Mouse (Mus musculus) lung, postnatal 25 days (tissue): Measurements from ENCODE around the gene Pdap1.
"Not testable (repeated sequence)": the region's sequence is repeated elsewhere in the genome, so short reads cannot be mapped to it uniquely, and the experiment has no call there.

Experiments used
- DNase-seq: peaks from one replicate; pipeline ENCODE4 v3.0.0; 2022; ENCODE audit warnings: low spot score

Gene Pdap1

DNA sequence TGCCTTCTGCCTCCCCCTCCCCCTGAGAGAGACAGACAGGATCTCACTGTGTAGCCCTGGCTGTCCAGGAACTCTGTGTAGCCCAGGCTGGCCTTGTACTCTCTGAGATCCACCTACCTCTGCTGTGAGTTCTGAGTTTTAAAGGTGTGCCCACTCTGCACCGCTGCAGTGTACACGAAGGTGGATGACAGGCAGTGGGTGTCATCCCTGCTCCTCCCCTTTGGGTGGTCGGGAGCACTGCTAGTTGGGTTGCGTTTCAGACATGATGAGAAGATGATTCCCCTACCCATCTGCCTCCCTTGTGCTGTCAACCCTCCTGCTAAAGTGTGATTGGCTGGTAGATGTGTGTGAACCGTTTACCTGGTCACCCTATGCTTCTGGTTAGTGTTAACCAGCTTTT, 21.6 kb downstream of the Pdap1 start:
- no peak for DNase-seq

DNA sequence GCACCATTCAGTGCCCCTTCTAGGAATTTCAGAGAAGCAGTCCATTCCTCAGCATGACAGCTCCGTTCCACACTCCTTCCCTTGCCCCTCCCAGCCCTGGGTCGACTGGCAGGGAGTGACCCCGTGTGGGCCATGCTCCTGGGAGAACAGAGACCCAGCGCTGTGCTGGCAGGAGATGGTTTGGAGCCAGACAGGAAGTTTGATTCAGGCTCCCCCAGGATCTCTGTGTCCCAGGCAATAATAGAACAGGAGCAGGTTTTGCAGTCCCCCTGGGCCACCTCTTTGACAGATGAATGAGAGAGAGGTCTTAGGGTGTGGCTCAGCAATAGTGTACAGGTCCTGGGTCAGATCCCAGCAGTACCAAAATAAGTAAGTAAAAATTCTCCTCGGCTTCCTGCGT, 22.0 kb downstream of the Pdap1 start:
- DNase-seq: peak; percentile 34

DNA sequence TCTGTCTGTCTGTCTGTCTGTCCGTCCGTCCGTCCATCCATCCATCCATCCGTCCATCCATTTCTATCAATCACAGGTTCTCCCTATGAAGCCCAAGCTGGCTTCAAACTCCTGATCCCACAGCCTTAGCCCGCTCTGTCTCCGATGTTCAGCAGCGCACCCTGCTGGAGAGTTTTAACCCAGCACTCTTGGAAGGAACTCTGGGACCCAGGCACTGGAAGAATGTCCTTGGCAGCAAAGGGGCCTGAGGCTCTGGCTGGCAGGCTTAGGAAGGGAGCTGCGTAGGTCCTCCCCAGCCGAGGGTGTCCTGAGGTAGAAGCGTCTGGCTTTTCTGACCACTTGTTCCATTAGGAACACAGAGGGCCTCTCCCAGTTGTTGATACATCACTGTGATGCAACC, 23.1 kb downstream of the Pdap1 start:
- DNase-seq: peak; percentile 77

DNA sequence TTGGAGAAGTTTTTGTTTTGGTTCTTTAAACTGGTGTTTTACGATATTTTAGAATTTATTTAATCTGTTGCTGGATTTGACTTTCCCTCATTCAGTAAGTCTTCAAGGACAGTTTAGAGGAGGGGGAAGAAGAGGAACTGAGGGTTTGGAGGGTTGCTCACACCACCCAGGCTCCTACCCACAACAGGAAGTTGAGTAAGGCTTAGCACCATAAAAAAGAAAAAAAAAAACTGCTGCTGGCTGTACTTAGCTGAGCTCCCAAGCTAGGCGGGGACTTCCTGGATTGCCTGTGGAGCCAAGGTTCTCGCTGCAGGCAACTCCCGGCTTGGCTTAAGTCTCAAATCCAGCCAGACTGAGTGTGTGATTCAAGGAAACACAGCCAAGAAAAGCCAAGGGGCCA, 23.7 kb downstream of the Pdap1 start:
- DNase-seq: peak; percentile 87

DNA sequence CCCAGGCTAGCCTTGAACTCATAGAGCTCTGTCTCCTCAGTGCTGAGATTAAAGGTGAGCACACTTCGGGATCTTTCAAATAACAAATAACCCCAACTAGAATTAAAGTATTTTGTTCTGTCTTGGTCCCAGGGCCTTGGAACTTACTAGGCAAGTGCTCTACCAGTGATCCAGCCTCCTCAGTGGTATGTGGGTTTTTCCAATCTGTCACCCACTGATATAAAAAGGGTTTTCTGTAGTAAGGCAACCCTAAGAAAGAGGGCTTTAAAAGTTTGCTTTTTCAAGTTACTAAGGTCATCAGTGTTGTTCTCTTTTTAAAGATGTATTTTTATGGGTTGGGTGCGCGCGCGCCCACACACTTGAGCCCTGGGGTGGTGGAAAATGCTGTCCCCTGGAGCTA, 24.3 kb downstream of the Pdap1 start:
- DNase-seq: no peak

DNA sequence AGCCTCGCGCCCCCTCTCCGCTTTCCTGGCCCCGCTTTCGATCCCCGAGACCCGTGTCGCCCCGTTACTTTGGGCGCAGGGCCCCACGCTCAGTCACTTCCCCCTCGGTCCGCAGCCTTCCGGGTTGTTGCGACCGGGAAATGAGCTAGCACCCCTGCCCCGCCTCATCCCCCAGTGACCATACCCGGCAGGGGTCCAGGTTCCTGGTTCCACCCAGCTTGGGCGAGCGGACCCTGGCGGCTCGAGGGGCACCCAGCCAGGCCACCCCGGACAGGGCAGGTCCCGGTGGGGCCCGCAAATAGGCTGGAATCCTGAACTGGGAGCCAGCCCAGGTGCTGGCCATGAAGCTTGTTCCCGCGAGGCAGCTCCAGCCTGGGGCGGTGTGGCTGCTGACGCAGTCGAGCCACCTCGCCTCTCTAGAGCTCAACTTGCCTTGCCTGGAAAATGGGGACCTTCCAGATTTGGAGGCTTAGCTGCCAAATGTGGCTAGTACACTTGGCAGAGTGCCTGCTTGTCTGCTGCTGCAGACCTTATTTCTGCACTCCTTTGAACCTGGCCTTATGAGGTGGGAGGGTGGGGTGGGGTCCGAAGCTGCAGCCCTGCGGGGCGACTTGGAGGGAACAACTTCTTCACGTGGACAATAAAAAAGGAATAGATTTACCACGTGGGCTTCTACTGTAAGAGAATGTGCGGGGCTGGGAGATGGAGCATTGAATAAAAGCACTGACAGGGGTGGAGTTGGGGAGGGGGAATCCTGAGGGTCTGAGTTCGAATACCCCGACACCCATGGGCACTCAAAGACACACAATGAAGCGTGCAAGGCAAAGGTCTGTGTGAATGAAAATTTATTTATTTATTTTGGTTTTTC, 25.2 kb downstream of the Pdap1 start:
- DNase-seq: peak; percentile 79

DNA sequence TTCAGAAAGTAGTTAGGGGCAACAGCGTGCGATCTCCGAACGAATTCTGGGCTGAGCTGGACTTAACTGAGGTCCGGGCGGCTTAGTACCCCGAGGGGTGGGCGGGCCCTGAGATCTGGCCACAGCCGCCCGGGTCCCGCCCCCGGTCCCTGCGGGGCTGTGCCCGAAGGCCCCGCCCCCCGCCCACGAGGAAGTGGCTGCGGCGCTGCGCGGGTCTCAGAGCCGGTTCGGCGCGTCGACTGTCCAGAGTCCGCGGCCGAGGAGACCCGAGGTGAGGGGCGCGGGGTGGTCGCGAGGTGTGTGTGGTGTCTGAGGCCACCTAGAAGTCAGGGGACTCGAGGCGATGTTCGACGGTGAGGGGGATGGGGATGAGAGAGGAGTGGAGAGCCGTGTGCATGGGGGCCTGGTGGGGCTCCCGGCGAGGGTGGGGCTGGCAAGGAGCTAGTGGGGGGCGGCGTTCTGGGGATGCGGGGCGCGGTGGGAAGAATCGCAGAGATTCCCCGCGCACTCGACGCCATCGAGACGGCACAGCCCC, 25.9 kb downstream of the Pdap1 start, which contains the start of gene Arpc1b:
Arpc1b (plus strand) TSS at position 145 of the 535 bp plus-strand sequence.
- DNase-seq: peak; percentile 74

DNA sequence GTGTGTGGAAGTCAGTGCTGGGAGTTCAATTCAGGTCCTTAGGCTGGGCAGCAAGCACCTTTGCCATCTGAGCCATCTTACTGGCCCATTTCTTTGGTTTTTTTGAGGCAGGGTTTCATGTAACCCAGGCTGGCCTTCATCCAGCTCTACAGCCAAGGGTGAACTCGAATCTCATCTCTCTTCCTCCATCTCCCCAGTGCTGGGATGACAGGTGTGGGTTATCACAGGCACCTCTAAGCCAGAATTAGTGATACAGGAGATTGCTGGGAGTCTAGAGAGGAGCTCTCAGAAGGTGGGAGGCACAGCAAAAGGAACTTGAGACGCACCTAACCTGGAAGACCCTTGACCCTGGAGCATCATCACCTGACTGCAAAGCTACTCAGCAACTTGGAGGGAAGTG, 26.6 kb downstream of the Pdap1 start:
- no peak for DNase-seq

DNA sequence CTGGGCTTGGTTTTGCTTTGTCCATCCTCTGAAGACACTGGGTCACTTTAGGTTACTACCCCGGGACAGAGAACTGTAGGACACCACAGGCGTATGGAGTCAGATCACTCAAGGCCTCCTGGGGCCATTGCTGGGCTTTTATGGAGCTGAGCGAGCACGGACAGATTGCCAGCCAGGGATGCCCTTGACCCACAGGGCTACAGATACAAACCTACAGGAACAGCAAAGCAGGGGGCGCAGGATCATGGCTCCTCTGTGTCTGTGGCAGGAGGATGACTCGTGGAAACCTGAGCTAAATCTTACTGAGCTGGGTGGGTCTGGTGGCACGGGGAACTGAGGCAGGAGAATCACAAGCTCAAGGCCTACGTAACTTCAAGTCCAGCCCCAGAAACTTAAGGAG, 27.5 kb downstream of the Pdap1 start:
- DNase-seq: no peak

DNA sequence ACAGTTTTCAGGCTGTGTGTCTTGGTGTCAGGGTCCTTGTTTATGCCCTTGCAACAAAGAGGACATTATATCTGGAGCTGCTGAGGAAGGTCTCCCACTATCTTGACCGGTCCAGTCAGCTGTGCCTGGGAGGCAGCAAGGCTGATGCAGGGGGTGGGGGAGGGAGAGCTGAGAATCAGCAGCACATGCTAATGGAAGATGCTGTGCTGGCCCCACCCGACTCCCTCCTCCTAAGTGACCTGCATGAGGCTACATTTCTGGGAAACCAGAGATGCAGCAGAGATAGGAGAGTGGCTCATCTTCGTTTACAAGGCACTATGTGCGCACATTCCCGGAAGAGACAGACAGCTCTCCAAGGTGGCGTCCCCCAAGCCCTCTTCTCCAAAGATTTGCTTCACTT, 29.6 kb downstream of the Pdap1 start:
- DNase-seq: no peak

DNA sequence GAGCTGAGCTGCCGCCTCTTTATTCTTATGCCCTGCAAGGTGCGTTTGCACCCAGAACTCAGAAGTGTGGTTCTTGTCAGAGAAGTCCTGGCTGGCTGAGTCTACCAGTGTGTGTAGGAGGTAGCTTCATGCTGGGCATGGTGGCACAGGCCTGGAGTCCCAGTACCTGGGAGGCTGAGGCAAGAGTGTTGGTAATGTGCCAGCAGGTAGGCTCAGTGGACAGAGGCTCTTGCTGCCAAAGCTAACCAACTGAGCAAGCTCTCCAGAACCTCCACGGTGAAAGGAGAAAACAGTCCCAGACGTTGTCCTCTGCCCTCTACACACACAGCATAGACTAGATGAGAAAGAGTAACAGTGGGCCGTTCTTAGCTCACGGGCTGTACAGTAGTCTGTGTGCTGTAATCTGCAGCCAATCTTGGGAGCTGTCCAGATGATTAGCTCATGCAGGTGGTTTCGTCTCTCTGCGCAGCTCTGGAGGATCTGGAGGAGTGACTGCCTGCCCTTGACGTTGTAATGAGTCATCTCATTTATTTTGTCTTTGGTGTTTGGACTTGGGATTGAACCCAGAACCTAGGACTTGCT, 34.3 kb downstream of the Pdap1 start:
- DNase-seq: no peak

DNA sequence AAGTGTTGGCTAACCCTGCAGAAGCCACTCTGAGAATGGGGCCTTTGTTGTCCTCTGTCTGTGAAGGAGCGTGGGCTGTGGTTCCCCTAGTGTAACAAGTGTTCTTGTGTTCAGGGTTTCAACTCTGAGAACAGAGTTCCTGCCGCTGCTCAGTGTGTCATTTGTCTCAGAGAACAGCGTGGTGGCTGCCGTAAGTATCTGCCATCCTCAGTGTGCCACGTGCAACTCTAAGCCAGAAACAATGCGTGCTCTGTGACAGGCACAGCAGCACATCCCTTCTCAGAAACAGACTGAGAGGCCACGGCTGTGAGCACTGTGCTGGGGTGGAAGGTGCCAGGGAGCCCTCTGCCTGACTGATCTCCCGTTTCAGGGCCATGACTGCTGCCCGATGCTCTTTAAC, 35.7 kb downstream of the Pdap1 start:
- DNase-seq: no peak

DNA sequence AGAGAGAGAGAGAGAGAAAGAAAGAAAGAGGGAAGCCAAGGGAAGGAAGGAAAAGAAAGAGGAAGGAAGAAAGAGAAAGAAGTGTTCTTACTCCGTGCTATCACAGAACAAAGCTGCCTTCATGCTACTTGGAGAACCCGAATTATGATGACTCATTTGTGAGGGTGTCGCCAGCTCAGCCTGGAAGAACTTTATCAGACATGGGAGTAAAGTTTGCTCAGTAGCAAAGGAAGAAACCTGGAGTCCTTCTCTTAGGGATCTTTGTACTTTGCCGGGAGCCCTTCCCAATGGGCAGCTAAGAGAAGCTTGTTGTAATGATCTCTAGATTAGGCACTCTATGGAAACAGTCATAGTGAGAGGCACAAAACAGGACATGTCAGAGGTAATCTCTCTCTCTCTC, 37.3 kb downstream of the Pdap1 start:
- no peak for DNase-seq

DNA sequence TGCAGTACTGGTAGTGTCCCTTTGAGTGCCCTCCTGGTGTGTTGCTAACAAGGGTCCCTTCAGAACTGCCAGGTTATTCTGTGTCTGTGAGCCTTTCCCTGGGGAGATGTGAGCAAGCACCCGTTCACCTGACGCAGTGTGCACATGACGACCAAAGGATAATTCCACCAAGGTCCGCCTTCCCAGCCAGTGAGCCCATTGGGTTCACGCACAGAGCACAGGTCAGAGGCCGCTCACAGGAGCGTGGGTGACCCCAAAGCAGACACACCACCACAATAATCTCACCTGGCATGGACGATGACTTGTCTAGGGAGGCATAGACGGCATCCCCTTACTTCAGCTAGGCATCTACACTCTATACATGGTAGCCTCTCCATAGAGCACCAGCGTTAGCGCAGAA, 38.6 kb downstream of the Pdap1 start:
- DNase-seq: not testable (repeated sequence)

DNA sequence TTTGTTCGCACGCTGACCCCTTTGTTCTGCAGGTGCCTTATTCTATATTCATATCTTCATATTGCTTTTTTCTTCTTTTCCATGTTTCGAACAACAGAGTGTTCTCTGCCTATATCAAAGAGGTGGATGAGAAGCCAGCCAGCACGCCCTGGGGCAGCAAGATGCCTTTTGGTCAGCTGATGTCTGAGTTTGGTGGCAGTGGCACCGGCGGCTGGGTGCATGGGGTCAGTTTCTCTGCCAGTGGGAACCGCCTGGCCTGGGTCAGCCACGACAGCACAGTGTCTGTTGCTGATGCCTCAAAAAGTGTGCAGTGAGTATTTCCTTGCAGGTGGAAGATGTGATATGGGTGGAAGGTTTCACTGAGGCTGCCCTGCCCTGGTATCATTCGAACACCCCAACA, 39.1 kb downstream of the Pdap1 start:
- DNase-seq: no peak

DNA sequence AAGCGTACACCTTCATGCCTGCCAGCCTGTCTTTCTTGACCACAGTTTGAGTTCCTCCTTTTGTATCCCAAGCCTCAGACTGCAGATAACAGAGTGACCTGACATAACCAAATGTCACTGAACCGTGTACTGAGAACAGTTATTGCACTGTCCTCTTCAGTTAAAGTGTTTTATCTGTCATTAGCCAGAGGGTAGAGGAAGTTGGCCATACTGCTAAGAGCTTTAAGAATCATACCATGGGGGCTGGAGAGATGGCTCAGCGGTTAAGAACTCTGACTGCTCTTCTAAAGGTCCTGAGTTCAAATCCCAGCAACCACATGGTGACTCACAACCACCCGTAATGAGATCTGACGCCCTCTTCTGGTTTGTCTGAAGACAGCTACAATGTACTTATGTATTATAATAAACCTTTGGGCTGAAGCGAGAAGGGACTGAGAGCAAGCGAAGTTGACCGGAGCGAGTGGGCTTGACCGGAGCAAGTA, 41.7 kb downstream of the Pdap1 start:
- no peak for DNase-seq

DNA sequence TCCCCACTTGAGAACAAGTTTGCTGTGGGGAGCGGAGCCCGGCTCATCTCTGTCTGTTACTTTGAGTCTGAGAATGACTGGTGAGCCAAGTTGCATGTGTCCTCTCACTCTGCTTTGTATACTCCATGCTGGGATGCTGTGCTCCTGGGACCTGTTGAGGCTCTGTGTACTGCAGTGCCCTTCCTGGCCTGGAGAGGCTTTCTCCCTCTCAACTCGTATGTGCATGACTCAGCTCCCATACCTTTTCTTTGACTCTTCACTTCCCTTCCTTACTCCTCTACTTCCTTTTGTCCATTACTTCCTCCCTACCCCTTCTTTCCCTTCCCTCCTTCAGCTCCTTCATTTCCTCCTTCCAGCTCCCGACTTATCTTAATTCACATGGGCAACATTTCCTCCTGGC, 43.8 kb downstream of the Pdap1 start:
- no peak for DNase-seq

DNA sequence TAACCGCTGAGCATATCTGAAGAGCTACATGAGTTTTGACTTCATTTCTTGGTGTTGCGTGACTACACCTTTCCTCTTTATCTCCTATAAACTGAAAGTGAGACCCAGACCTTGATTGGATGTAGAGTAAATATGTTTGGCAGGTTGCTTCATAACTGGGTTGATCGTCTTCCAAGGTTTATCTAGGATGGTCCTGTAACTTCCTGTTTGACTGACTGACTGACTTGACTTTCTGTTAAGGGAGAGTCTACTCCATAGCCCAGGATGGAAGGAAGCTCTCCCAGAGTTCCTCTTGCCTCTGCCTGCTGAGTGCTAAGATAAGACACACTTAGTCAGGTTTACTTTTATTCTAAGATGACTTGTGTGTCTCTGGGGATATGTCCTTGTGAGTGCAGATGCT, 50.2 kb downstream of the Pdap1 start:
- DNase-seq: no peak

DNA sequence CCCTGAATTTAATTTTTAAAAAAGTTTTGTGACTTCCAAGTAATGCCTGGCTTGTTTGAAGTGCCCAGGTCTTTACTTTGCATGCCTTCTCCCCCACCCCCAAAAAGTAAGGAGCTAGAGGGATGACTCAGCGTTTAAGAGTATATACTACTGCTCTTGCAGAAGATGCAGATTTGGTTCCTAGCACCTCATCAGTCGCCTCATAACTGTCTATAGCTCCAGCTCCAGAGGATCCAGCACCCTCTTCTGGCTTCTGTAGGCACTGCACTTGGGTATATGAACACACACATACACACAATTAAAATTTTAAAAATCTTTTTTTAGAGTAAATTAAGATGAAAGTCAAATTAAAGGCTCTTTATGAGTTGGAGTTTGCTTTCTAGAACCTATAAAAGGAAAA, 51.9 kb downstream of the Pdap1 start:
- no peak for DNase-seq

DNA sequence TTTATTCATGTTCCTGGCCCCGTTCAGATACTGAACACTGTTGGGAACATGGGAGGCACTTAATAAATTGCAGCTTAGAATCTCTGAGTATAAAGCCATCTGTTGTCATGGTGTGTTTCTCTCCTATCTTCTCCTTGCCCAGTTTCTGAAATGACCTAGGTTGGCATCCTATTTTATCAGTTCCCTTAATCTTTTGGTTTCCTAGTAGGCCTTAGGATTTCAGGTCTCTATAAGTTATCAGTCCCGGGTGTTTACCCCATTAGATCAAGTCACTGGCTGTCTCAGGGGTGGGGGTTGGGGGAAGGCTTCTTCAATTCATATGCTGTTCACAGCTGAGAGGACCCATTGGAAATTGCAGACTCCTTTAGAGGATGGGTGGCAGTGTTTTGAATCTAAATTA, 55.2 kb downstream of the Pdap1 start:
- DNase-seq: no peak

DNA sequence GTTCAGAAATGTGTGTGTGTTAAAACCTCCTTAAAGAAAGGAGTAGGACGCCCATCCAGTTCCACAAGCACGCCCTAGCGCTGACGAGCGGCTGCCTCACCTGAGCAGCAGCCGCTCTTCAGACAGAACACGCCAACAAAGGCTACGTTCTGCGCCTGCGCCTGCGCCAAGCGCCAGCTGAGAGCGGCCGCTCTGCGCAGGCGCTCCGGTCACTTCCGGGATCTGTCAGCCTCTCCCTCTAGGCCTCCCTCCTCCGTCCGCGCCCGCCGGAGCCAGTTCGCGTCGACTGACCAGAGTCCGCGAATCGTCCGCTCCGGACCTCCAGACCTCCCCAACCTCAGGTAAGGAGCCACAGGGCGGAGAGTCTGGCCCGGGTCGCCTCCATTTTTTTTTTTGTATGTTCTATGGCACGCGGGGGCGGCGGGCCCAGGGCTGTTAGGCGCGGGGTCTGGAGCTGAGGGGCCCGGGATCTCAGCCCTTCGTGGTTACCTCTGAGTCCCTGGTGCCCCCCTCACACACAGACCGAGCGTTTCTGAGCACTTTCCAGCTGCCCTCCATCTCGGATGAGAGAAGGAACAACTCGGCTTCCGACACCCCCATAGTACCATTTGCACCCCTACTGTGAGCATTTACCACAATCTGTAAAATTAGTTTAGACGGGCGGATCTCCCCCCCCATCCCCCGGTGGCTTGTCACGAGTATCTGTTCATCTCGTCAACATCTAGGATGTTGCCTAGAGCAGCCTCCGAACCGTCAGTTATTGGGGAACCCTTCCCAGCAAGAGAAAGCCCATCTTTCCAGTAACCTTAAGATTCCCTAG, 56.2 kb downstream of the Pdap1 start, which contains the start of the genes Arpc1a and Kpna7:
Arpc1a (plus strand) TSS at position 199 of the 820 bp plus-strand sequence.
Kpna7 (minus strand) TSS at position 399 of the 820 bp plus-strand sequence.
- peak; percentile 94 for DNase-seq

DNA sequence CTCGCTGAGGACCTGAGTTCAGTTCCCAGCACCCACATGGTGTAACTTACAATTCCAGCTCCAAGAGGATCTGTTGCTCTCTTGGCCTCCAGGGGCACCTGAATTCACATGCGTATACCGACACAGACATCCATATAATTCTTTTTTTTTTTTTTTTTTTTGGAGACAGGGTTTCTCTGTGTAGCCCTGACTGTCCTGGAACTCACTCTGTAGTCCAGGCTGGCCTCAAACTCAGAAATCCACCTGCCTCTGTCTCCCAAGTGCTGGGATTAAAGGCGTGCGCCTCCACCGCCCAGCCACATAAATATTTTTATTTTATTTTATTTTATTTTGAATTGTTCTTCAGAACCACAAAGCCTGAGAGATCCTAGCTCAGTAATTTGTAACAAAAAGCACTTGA, 56.8 kb downstream of the Pdap1 start:
- not testable (repeated sequence) for DNase-seq
